Mouse (Mus musculus) CH12.LX (cell line): ENCODE measurements around the gene Chuk. TPM values are rescaled to one million over a fixed set of nuclear protein-coding genes. Genes with fewer than 3 reads are reported as not detected.

Source experiments
- DNase-seq: peaks from one replicate; pipeline ENCODE4 v3.0.0-alpha.2; 2013; ENCODE audit errors: extremely low read depth
- H3K27ac ChIP-seq: 2 replicates; pipeline ENCODE4 v1.5.1; 2012; ENCODE audit warnings: low read depth, mild to moderate bottlenecking, control low read depth, moderate library complexity; ENCODE audit not compliant: insufficient read depth
- H3K27me3 ChIP-seq: replicated peaks from 2 replicates; pipeline ENCODE3; 2012; ENCODE audit warnings: inconsistent platforms
- H3K36me3 ChIP-seq, 2 experiments: replicated peaks in 1 of 2; 2 replicates each; pipeline versions ENCODE3 to v1.6.1; 2012; ENCODE audit warnings: inconsistent platforms in 1 of 2, low read length in 1 of 2, mild to moderate bottlenecking in 1 of 2, mixed read lengths in 1 of 2, moderate library complexity in 1 of 2; ENCODE audit not compliant: control insufficient read depth in 1 of 2, insufficient read depth in 1 of 2
- H3K4me1 ChIP-seq, 2 experiments: 2 replicates each; pipeline ENCODE4 v1.6.1; 2012; ENCODE audit warnings: inconsistent platforms in 1 of 2, moderate library complexity in 1 of 2; ENCODE audit not compliant: insufficient read depth in 2 of 2, control insufficient read depth in 1 of 2
- H3K4me2 ChIP-seq: 2 replicates; pipeline ENCODE4 v1.6.1; 2012; ENCODE audit warnings: low read depth, mild to moderate bottlenecking, control low read depth; ENCODE audit not compliant: poor library complexity, insufficient read depth, severe bottlenecking
- H3K4me3 ChIP-seq, 3 experiments: fragments of 150-350 bp in 1 of 3; sonication (generic) in 1 of 3; replicated peaks in 1 of 3; 2 replicates each; pipeline versions ENCODE3 to v1.5.1; 2011 to 2012; ENCODE audit warnings: low read depth in 2 of 3, low read length in 2 of 3, mild to moderate bottlenecking in 2 of 3, moderate library complexity in 2 of 3, control low read depth in 1 of 3, improper control_type of control experiment in 1 of 3, inconsistent platforms in 1 of 3, mixed read lengths in 1 of 3; ENCODE audit not compliant: poor library complexity in 1 of 3
- H3K79me2 ChIP-seq: replicated peaks from 2 replicates; pipeline ENCODE4 v1.6.1; 2012; ENCODE audit warnings: mild to moderate bottlenecking, moderate library complexity; ENCODE audit not compliant: control insufficient read depth, poor library complexity, insufficient read depth, severe bottlenecking; ENCODE audit errors: extremely low read depth
- H3K9ac ChIP-seq: 2 replicates; pipeline ENCODE4 v1.6.1; 2012; ENCODE audit warnings: low read depth, mild to moderate bottlenecking, control low read depth, moderate library complexity; ENCODE audit not compliant: insufficient read depth
- H3K9me3 ChIP-seq: replicated peaks from 2 replicates; pipeline ENCODE3; 2012; ENCODE audit warnings: low read length, inconsistent platforms, mixed read lengths
- BHLHE40 ChIP-seq: IDR thresholded peaks from 2 replicates; pipeline ENCODE4 v1.6.1; 2011; ENCODE audit warnings: mild to moderate bottlenecking, low read depth, low read length, improper control_type of control experiment
- CHD1 ChIP-seq: IDR thresholded peaks from 2 replicates; pipeline ENCODE4 v1.6.1; 2012; ENCODE audit warnings: low read depth, low read length, improper control_type of control experiment, inconsistent platforms
- CHD2 ChIP-seq: IDR thresholded peaks from 2 replicates; pipeline ENCODE4 v1.6.1; 2011; ENCODE audit warnings: low read length, improper control_type of control experiment
- CTCF ChIP-seq, 2 experiments: IDR thresholded peaks in 1 of 2; conservative IDR thresholded peaks in 1 of 2; 2 replicates each; pipeline ENCODE4 v1.5.1; 2011 to 2012; ENCODE audit warnings: low read depth in 2 of 2, low read length in 2 of 2, improper control_type of control experiment in 1 of 2, inconsistent platforms in 1 of 2, mild to moderate bottlenecking in 1 of 2, moderate library complexity in 1 of 2
- E2F4 ChIP-seq: IDR thresholded peaks from 2 replicates; pipeline ENCODE4 v1.6.1; 2011; ENCODE audit warnings: low read depth, low read length, improper control_type of control experiment; ENCODE audit not compliant: insufficient replicate concordance
- EP300 ChIP-seq: IDR thresholded peaks from 2 replicates; pipeline ENCODE4 v1.6.1; 2011; ENCODE audit warnings: low read length, improper control_type of control experiment
- ETS1 ChIP-seq: conservative IDR thresholded peaks from 2 replicates; pipeline ENCODE4 v1.6.1; 2012; ENCODE audit warnings: low read depth, mild to moderate bottlenecking, inconsistent platforms, low read length, improper control_type of control experiment, moderate library complexity
- GABPA ChIP-seq: IDR thresholded peaks from 2 replicates; pipeline ENCODE4 v1.6.1; 2012; ENCODE audit warnings: low read depth, low read length, improper control_type of control experiment, inconsistent platforms; ENCODE audit not compliant: insufficient replicate concordance
- HCFC1 ChIP-seq: IDR thresholded peaks from 2 replicates; pipeline ENCODE4 v1.6.1; 2012; ENCODE audit warnings: low read depth, mild to moderate bottlenecking, inconsistent platforms, low read length, improper control_type of control experiment
- IRF4 ChIP-seq: IDR thresholded peaks from 2 replicates; pipeline ENCODE4 v1.6.1; 2014; ENCODE audit warnings: low read depth, mild to moderate bottlenecking, inconsistent platforms, low read length, improper control_type of control experiment
- JUND ChIP-seq: conservative IDR thresholded peaks from 2 replicates; pipeline ENCODE4 v1.6.1; 2011; ENCODE audit warnings: low read depth, low read length, improper control_type of control experiment
- MAX ChIP-seq: IDR thresholded peaks from 2 replicates; pipeline ENCODE4 v1.6.1; 2011; ENCODE audit warnings: low read length, improper control_type of control experiment
- MAZ ChIP-seq: IDR thresholded peaks from 2 replicates; pipeline ENCODE4 v1.6.1; 2012; ENCODE audit warnings: low read depth, mild to moderate bottlenecking, inconsistent platforms, low read length, improper control_type of control experiment, moderate library complexity
- MEF2A ChIP-seq: IDR thresholded peaks from 2 replicates; pipeline ENCODE4 v1.6.1; 2014; ENCODE audit warnings: low read depth, mild to moderate bottlenecking, inconsistent platforms, low read length, improper control_type of control experiment, borderline replicate concordance
- MXI1 ChIP-seq: IDR thresholded peaks from 2 replicates; pipeline ENCODE4 v1.6.1; 2011; ENCODE audit warnings: mild to moderate bottlenecking, low read depth, low read length, improper control_type of control experiment
- NELFE ChIP-seq: IDR thresholded peaks from 2 replicates; pipeline ENCODE4 v1.6.1; 2011; ENCODE audit warnings: low read depth, low read length, improper control_type of control experiment
- PAX5 ChIP-seq: IDR thresholded peaks from 2 replicates; pipeline ENCODE4 v1.6.1; 2012; ENCODE audit warnings: low read length, inconsistent platforms, mixed read lengths
- POLR2A ChIP-seq: IDR thresholded peaks from 2 replicates; pipeline ENCODE4 v1.6.1; 2011; ENCODE audit warnings: low read depth, mild to moderate bottlenecking, improper control_type of control experiment, low read length
- POLR2AphosphoS2 ChIP-seq: IDR thresholded peaks from 2 replicates; pipeline ENCODE4 v1.6.1; 2011; ENCODE audit warnings: low read depth, low read length, improper control_type of control experiment
- RCOR1 ChIP-seq: conservative IDR thresholded peaks from 2 replicates; pipeline ENCODE4 v1.6.1; 2012; ENCODE audit warnings: low read depth, mild to moderate bottlenecking, inconsistent platforms, low read length, improper control_type of control experiment
- SIN3A ChIP-seq: IDR thresholded peaks from 2 replicates; pipeline ENCODE4 v1.6.1; 2012; ENCODE audit warnings: low read length, improper control_type of control experiment, inconsistent platforms
- SMC3 ChIP-seq: IDR thresholded peaks from 2 replicates; pipeline ENCODE4 v1.6.1; 2011; ENCODE audit warnings: low read depth, low read length, improper control_type of control experiment
- TBP ChIP-seq: conservative IDR thresholded peaks from 2 replicates; pipeline ENCODE4 v1.6.1; 2011; ENCODE audit warnings: low read depth, low read length, improper control_type of control experiment
- USF1 ChIP-seq: IDR thresholded peaks from 2 replicates; pipeline ENCODE4 v1.6.1; 2014; ENCODE audit warnings: low read depth, mild to moderate bottlenecking, inconsistent platforms, low read length, improper control_type of control experiment
- ZNF384 ChIP-seq: IDR thresholded peaks from 2 replicates; pipeline ENCODE4 v1.6.1; 2012; ENCODE audit warnings: low read depth, low read length, improper control_type of control experiment, inconsistent platforms
- dilution Hi-C: fragments of 300-500 bp; cut with MboI; formaldehyde crosslinking; loops from 2 replicates; pipeline ENCODE4 v1.14.3; 2020; ENCODE audit warnings: low sequenced_read_pairs; ENCODE audit not compliant: extremely low pct_unique_long_range_greater_than_20kb, extremely low pct_ligation_motif_present
- in situ Hi-C: fragments of 300-500 bp; cut with MboI; formaldehyde crosslinking; loops from 3 replicates; pipeline ENCODE4 v1.14.3; 2019; ENCODE audit warnings: low sequenced_read_pairs, low pct_ligation_motif_present, low pct_unique_long_range_greater_than_20kb, mixed read lengths
- polyA plus RNA-seq: library from polyadenylated mRNA; unstranded; fragments of >175 nt; gene quantifications from 2 replicates; pipeline ENCODE4 v1.2.1, GENCODE M21; 2012; ENCODE audit warnings: low read depth; ENCODE audit not compliant: insufficient read length
- total RNA-seq, 2 experiments: library from RNA; depleted of rRNA; stranded (reverse); fragments of 300-350 nt in 1 of 2; fragments of >200 nt in 1 of 2; gene quantifications; 2 replicates each; pipeline ENCODE4 v1.2.3; 2012 to 2014

Chuk gene
- total and polyA plus RNA-seq, 3 experiments: 36.9 to 82.4 (median 42.7) TPM

- Histone ChIP-seq H3K9ac (no peak overlapping the region), H3K4me3 (no peak overlapping the region), H3K4me2 (no peak overlapping the region), H3K4me1 (peaks cover 0 to 58% of the 10 kb centered on the region in 2 experiments; a peak in 2 of 4 replicates), H3K36me3 (peaks cover 34 to 45% of the 10 kb centered on the region in 2 experiments), H3K9me3 (no peaks in the 10 kb centered on the region), H3K79me2 (no peaks in the 10 kb centered on the region), H3K27ac (no peak overlapping the region), H3K27me3 (no peaks in the 10 kb centered on the region)
- in situ Hi-C loops: no loop called here
- DNase-seq: no peak
- TF ChIP-seq SIN3A (no peak), MXI1 (no peak)
- dilution Hi-C loops: no loop called here
These were observed 56.9 kb downstream of the Chuk start for GRCm38 (mm10) chr19:44050388-44050787.

- peaks cover 0 to 62% of the 10 kb centered on the region in 2 experiments; a peak in 2 of 4 replicates for H3K4me1 ChIP-seq
- no peak overlapping the region for H3K9ac ChIP-seq
- peak overlapping the region; percentile 50 for H3K4me2 ChIP-seq
- no peaks in the 10 kb centered on the region for H3K79me2 ChIP-seq
- no peak overlapping the region for H3K4me3 ChIP-seq
- H3K36me3 ChIP-seq: peaks cover 40 to 51% of the 10 kb centered on the region in 2 experiments
- DNase-seq: peak; percentile 61
- TF ChIP-seq IRF4: peak; percentile 75
- no peak; the same call in 1 of the 2 replicates for TF ChIP-seq JUND
- TF ChIP-seq RCOR1: peak; percentile 27; the same call in 1 of the 2 replicates
- TF ChIP-seq MEF2A: peak; percentile 45; the same call in 1 of the 2 replicates
- no peak; the same call in 1 of the 2 replicates for TF ChIP-seq ZNF384
- TF ChIP-seq EP300: peak; percentile 61; the same call in 1 of the 2 replicates
- no peak for TF ChIP-seq GABPA
- no peak for TF ChIP-seq USF1
- no peak for TF ChIP-seq CHD1
- TF ChIP-seq BHLHE40: peak; percentile 44
- no peak for TF ChIP-seq POLR2AphosphoS2
- TF ChIP-seq PAX5: no peak
- H3K9me3 ChIP-seq: no peaks in the 10 kb centered on the region
- no peak overlapping the region for H3K27ac ChIP-seq
- dilution Hi-C loops (no loop called here), in situ Hi-C loops (no loop called here)
- H3K27me3 ChIP-seq: no peaks in the 10 kb centered on the region
These were observed 58.0 kb downstream of the Chuk start for GRCm38 (mm10) chr19:44049282-44049681.

GRCm38 (mm10) chr19:44045847-44046246 lies 61.4 kb downstream of the Chuk start:
- H3K27me3 ChIP-seq: no peaks in the 10 kb centered on the region
- no peak for TF ChIP-seq NELFE
- no peak for TF ChIP-seq JUND
- TF ChIP-seq CHD2: no peak
- no peak for TF ChIP-seq RCOR1
- TF ChIP-seq E2F4: no peak
- no peak for TF ChIP-seq MAZ
- no peak for TF ChIP-seq CHD1
- TF ChIP-seq ETS1: no peak
- no peak for TF ChIP-seq EP300
- no peak for TF ChIP-seq TBP
- TF ChIP-seq PAX5: no peak
- TF ChIP-seq POLR2AphosphoS2: no peak
- no peak for TF ChIP-seq MEF2A
- no peak for TF ChIP-seq IRF4
- TF ChIP-seq POLR2A: no peak
- no peak for TF ChIP-seq MAX
- TF ChIP-seq MXI1: no peak
- TF ChIP-seq HCFC1: no peak
- TF ChIP-seq SMC3: no peak
- no peak for TF ChIP-seq CTCF (conservative IDR thresholded peaks at IDR 0.05 in 1 of 2, IDR thresholded peaks at IDR 0.05 in 1 of 2; ENCODE audit: low read depth in 2 of 2, low read length in 2 of 2)
- H3K27ac ChIP-seq: no peak overlapping the region
- peaks cover 29 to 45% of the 10 kb centered on the region in 2 experiments for H3K36me3 ChIP-seq
- DNase-seq: peak; percentile 72
- no peaks in the 10 kb centered on the region for H3K9me3 ChIP-seq
- dilution Hi-C loops (no loop called here), in situ Hi-C loops (no loop called here)
- H3K9ac ChIP-seq: no peak overlapping the region
- peaks cover 2 to 70% of the 10 kb centered on the region in 2 experiments; a peak in 2 of 4 replicates for H3K4me1 ChIP-seq
- H3K4me2 ChIP-seq: no peak overlapping the region
- H3K79me2 ChIP-seq: no peaks in the 10 kb centered on the region
- H3K4me3 ChIP-seq: no peak overlapping the region
